Mouse (Mus musculus): ENCODE results near the gene Grik1. TPM values are rescaled to one million over a fixed set of nuclear protein-coding genes. Genes with fewer than 3 reads are reported as not detected.

The Grik1 gene
- total RNA-seq, 1 experiment = not detected

DNA sequence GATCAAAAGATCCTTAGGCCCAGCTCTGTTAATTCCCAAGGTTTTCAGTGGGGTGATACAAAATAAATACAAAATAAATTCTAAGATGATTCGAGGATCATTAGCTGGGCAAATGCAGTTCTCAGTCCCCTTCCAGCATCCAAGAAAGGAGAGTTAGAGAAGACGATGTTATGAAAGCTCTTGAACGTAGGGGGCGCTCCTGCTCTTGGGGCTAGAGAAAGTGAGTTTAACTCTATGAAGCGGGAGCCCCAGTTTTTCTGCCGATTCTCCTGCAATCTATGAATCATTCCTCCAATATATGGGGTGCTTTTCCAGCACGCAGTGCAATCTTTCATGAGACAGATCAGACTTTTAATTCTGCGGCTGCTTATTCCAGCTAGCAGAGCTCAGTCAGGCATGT, 78.2 kb downstream of the Grik1 start:
- H3K27ac ChIP-seq (ENCODE audit: insufficient read depth, low read depth, low read length, poor library complexity, severe bottlenecking) = no peak overlapping the region
- H3K9me3 ChIP-seq (ENCODE audit: control insufficient read depth, insufficient read depth, low read depth, low read length) = no peaks in the 10 kb centered on the region
- no peak for TF ChIP-seq ZNF384 (IDR thresholded peaks at IDR 0.05; ENCODE audit: low read depth, low read length)
- no peak for TF ChIP-seq MAFK (IDR thresholded peaks at IDR 0.05; ENCODE audit: insufficient read depth, low read depth, low read length)
- H3K4me1 ChIP-seq (ENCODE audit: control insufficient read depth in 2 of 2, insufficient read depth in 2 of 2, low read length in 2 of 2, poor library complexity in 1 of 2) = no peaks in the 10 kb centered on the region
- peak; percentile 25 for DNase-seq (ENCODE audit: low read depth, low spot score)
- in situ Hi-C loops (cut with MboI; ENCODE audit: low sequenced_read_pairs in 2 of 2, unreplicated experiment in 2 of 2) = loop anchor here in 1 of 2 experiments (25.0 kb wide), 1 partner anchor 375 kb away; no protein-coding TSS in a partner anchor
- H3K4me3 ChIP-seq (ENCODE audit: insufficient read depth in 1 of 2, low read depth in 1 of 2, low read length in 2 of 2, poor library complexity in 1 of 2, severe bottlenecking in 1 of 2) = no peak overlapping the region
- no peaks in the 10 kb centered on the region for H3K36me3 ChIP-seq (ENCODE audit: control insufficient read depth, insufficient read depth, low read length, poor library complexity, severe bottlenecking)
- H3K9ac ChIP-seq (ENCODE audit: insufficient read depth, low read depth, low read length, poor library complexity, severe bottlenecking) = no peak overlapping the region

DNA sequence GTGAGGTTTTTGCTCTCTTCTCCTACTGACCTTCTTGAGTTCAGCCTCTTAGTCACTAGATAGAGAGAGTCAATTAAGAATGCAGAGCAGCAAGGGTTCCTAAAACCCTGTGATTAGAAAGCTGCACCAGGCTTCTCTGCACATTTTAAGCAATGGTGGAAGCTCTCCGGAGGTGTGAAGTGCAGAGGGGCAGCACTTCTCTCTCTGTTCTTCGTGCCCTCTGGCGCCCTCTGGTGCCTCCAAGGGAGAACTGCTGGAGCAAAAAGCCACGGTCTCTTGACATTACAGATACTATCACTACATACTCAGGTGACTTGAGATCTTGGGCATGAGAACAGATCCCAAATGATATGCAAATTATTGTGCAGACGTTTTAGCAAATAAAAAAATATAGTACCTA, 85.7 kb downstream of the Grik1 start:
- in situ Hi-C loops (cut with MboI; ENCODE audit: low sequenced_read_pairs in 2 of 2, unreplicated experiment in 2 of 2) = loop anchor here in 1 of 2 experiments (25.0 kb wide), 1 partner anchor 367 kb away; no protein-coding TSS in a partner anchor
- TF ChIP-seq MAFK (IDR thresholded peaks at IDR 0.05; ENCODE audit: insufficient read depth, low read depth, low read length) = no peak
- no peaks in the 10 kb centered on the region for H3K36me3 ChIP-seq (ENCODE audit: control insufficient read depth, insufficient read depth, low read length, poor library complexity, severe bottlenecking)
- no peak overlapping the region for H3K4me3 ChIP-seq (ENCODE audit: insufficient read depth in 1 of 2, low read depth in 1 of 2, low read length in 2 of 2, poor library complexity in 1 of 2, severe bottlenecking in 1 of 2)
- H3K27ac ChIP-seq (ENCODE audit: insufficient read depth, low read depth, low read length, poor library complexity, severe bottlenecking) = no peak overlapping the region
- no peaks in the 10 kb centered on the region for H3K9me3 ChIP-seq (ENCODE audit: control insufficient read depth, insufficient read depth, low read depth, low read length)
- peak; percentile 38 for DNase-seq (ENCODE audit: low read depth, low spot score)
- no peak overlapping the region for H3K9ac ChIP-seq (ENCODE audit: insufficient read depth, low read depth, low read length, poor library complexity, severe bottlenecking)
- H3K4me1 ChIP-seq (ENCODE audit: control insufficient read depth in 2 of 2, insufficient read depth in 2 of 2, low read length in 2 of 2, poor library complexity in 1 of 2) = no peaks in the 10 kb centered on the region

GRCm38 (mm10) chr16:88203985-88204384, 86.1 kb downstream of the Grik1 start:
- in situ Hi-C loops (cut with MboI; ENCODE audit: low sequenced_read_pairs in 2 of 2, unreplicated experiment in 2 of 2) = loop anchor here in 1 of 2 experiments (25.0 kb wide), 1 partner anchor 367 kb away; no protein-coding TSS in a partner anchor

GRCm38 (mm10) chr16:88187433-88188037, 102.5 kb downstream of the Grik1 start:
- no peak for DNase-seq (ENCODE audit: low read depth, low spot score)

More at GRCm38 (mm10) chr16:88203985-88204384, 86.1 kb downstream of the Grik1 start:
- no peak for DNase-seq (ENCODE audit: low read depth, low spot score)
- Histone ChIP-seq H3K9ac (ENCODE audit: insufficient read depth, low read depth, low read length, poor library complexity, severe bottlenecking) (no peak overlapping the region), H3K4me1 (ENCODE audit: control insufficient read depth in 2 of 2, insufficient read depth in 2 of 2, low read length in 2 of 2, poor library complexity in 1 of 2) (no peaks in the 10 kb centered on the region), H3K36me3 (ENCODE audit: control insufficient read depth, insufficient read depth, low read length, poor library complexity, severe bottlenecking) (no peaks in the 10 kb centered on the region), H3K27ac (ENCODE audit: insufficient read depth, low read depth, low read length, poor library complexity, severe bottlenecking) (no peak overlapping the region), H3K4me3 (ENCODE audit: insufficient read depth in 1 of 2, low read depth in 1 of 2, low read length in 2 of 2, poor library complexity in 1 of 2, severe bottlenecking in 1 of 2) (no peak overlapping the region), H3K9me3 (ENCODE audit: control insufficient read depth, insufficient read depth, low read depth, low read length) (no peaks in the 10 kb centered on the region)
- TF ChIP-seq ZNF384 (IDR thresholded peaks at IDR 0.05; ENCODE audit: low read depth, low read length) (no peak), MAFK (IDR thresholded peaks at IDR 0.05; ENCODE audit: insufficient read depth, low read depth, low read length) (no peak), HCFC1 (IDR thresholded peaks at IDR 0.05; ENCODE audit: borderline replicate concordance, insufficient read depth, low read length) (no peak), ZC3H11A (IDR thresholded peaks at IDR 0.05; ENCODE audit: borderline replicate concordance, low read depth, low read length) (no peak), CHD2 (IDR thresholded peaks at IDR 0.05; ENCODE audit: low read depth, low read length) (no peak)

GRCm38 (mm10) chr16:88178813-88179212, 111.3 kb downstream of the Grik1 start:
- in situ Hi-C loops (cut with MboI; ENCODE audit: low sequenced_read_pairs in 2 of 2, unreplicated experiment in 2 of 2) = no loop called here
- Histone ChIP-seq H3K4me1 (ENCODE audit: control insufficient read depth in 2 of 2, insufficient read depth in 2 of 2, low read length in 2 of 2, poor library complexity in 1 of 2) (no peaks in the 10 kb centered on the region), H3K36me3 (ENCODE audit: control insufficient read depth, insufficient read depth, low read length, poor library complexity, severe bottlenecking) (no peaks in the 10 kb centered on the region), H3K9me3 (ENCODE audit: control insufficient read depth, insufficient read depth, low read depth, low read length) (no peaks in the 10 kb centered on the region), H3K27ac (ENCODE audit: insufficient read depth, low read depth, low read length, poor library complexity, severe bottlenecking) (no peak overlapping the region), H3K9ac (ENCODE audit: insufficient read depth, low read depth, low read length, poor library complexity, severe bottlenecking) (no peak overlapping the region), H3K4me3 (ENCODE audit: insufficient read depth in 1 of 2, low read depth in 1 of 2, low read length in 2 of 2, poor library complexity in 1 of 2, severe bottlenecking in 1 of 2) (no peak overlapping the region)
- no peak for DNase-seq (ENCODE audit: low read depth, low spot score)
- TF ChIP-seq ZC3H11A (IDR thresholded peaks at IDR 0.05; ENCODE audit: borderline replicate concordance, low read depth, low read length) (no peak), HCFC1 (IDR thresholded peaks at IDR 0.05; ENCODE audit: borderline replicate concordance, insufficient read depth, low read length) (no peak), CHD2 (IDR thresholded peaks at IDR 0.05; ENCODE audit: low read depth, low read length) (no peak), MAFK (IDR thresholded peaks at IDR 0.05; ENCODE audit: insufficient read depth, low read depth, low read length) (no peak), ZNF384 (IDR thresholded peaks at IDR 0.05; ENCODE audit: low read depth, low read length) (no peak)

More at GRCm38 (mm10) chr16:88187433-88188037, 102.5 kb downstream of the Grik1 start:
- Histone ChIP-seq H3K9ac (ENCODE audit: insufficient read depth, low read depth, low read length, poor library complexity, severe bottlenecking) (no peak overlapping the region), H3K4me1 (ENCODE audit: control insufficient read depth in 2 of 2, insufficient read depth in 2 of 2, low read length in 2 of 2, poor library complexity in 1 of 2) (no peaks in the 10 kb centered on the region), H3K9me3 (ENCODE audit: control insufficient read depth, insufficient read depth, low read depth, low read length) (no peaks in the 10 kb centered on the region), H3K4me3 (ENCODE audit: insufficient read depth in 1 of 2, low read depth in 1 of 2, low read length in 2 of 2, poor library complexity in 1 of 2, severe bottlenecking in 1 of 2) (no peak overlapping the region), H3K27ac (ENCODE audit: insufficient read depth, low read depth, low read length, poor library complexity, severe bottlenecking) (no peak overlapping the region), H3K36me3 (ENCODE audit: control insufficient read depth, insufficient read depth, low read length, poor library complexity, severe bottlenecking) (no peaks in the 10 kb centered on the region)
- TF ChIP-seq ZC3H11A (IDR thresholded peaks at IDR 0.05; ENCODE audit: borderline replicate concordance, low read depth, low read length) = no peak
- no peak for TF ChIP-seq ZNF384 (IDR thresholded peaks at IDR 0.05; ENCODE audit: low read depth, low read length)
- no peak for TF ChIP-seq HCFC1 (IDR thresholded peaks at IDR 0.05; ENCODE audit: borderline replicate concordance, insufficient read depth, low read length)
- no peak for TF ChIP-seq MAFK (IDR thresholded peaks at IDR 0.05; ENCODE audit: insufficient read depth, low read depth, low read length)
- TF ChIP-seq CHD2 (IDR thresholded peaks at IDR 0.05; ENCODE audit: low read depth, low read length) = no peak
- in situ Hi-C loops (cut with MboI; ENCODE audit: low sequenced_read_pairs in 2 of 2, unreplicated experiment in 2 of 2) = no loop called here

Measured in ES-E14 (cell line).